Mouse (Mus musculus) cortical plate, adult 2 months (tissue): ENCODE data around the gene Sh3bp5.

Experiments used
- CTCF ChIP-seq: fragments of 200-500 bp; IDR thresholded peaks from 2 replicates; pipeline ENCODE4 v1.5.1; 2011; ENCODE audit warnings: mild to moderate bottlenecking, control low read depth, low read length; ENCODE audit not compliant: insufficient read depth; ENCODE audit errors: extremely low read depth
- POLR2A ChIP-seq: fragments of 200-500 bp; IDR thresholded peaks from 2 replicates; pipeline ENCODE4 v1.6.1; 2011; ENCODE audit warnings: mild to moderate bottlenecking, low read length, control low read depth; ENCODE audit not compliant: insufficient read depth; ENCODE audit errors: extremely low read depth

DNA sequence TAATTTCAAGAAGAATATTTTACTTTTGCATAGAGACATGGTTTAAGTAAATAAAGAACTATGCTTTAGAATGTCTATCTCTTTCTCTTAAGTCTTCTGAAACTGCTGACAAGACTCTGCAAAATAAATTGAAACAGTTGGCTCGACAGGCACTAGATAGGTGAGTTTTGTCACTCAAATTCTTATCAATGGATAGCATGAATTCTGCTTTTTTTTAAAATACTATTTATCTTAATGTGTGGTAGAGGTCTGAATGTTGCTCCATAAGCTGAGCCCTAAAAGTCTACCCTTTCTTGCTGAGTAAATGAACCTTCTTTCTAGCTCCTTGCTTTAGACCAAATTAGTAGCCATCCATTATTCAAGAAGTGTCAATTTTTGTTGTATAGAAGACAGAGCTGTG, 90.5 kb downstream of the Sh3bp5 start:
- TF ChIP-seq POLR2A (no peak), CTCF (no peak)
